Mouse (Mus musculus) lung, adult 18-20 months (tissue): ENCODE data around the gene Hsf2.
A peak's percentile ranks its signal among the peaks of the same experiment; 100 is the strongest.
"Not testable (repeated sequence)": the region's sequence is repeated elsewhere in the genome, so short reads cannot be mapped to it uniquely, and the experiment has no call there.

Experiments
- DNase-seq, 2 experiments: peaks; one replicate each; pipeline ENCODE4 v3.0.0; 2022; ENCODE audit warnings: mixed read lengths in 2 of 2

The Hsf2 gene

GRCm38 (mm10) chr10:57532218-57533101 is 46.3 kb downstream of the Hsf2 start, which contains the start of gene Serinc1:
Gene Serinc1, minus strand, starts transcription at chr10:57532530.
- peak; percentile 94 to 96 for DNase-seq

DNA sequence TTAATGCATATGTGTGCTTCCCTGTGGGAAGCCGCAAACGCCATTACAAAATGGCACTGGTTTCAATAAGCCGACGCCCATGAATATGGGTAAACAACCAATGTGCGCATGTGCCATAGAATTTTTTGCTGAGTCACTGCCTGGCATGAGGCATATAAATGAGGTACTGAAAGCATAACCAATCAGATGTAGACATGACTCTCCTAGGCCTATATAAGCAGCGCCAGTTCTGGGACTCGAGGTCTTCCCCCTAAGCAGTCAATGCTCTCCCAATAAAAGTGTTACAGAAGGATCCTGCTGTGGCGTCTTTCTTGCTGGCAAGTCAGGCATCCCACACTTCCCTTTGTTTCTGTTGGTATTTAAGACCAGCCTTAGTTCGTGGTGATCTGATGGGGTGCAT is 57.7 kb downstream of the Hsf2 start:
- not testable (repeated sequence) for DNase-seq

DNA sequence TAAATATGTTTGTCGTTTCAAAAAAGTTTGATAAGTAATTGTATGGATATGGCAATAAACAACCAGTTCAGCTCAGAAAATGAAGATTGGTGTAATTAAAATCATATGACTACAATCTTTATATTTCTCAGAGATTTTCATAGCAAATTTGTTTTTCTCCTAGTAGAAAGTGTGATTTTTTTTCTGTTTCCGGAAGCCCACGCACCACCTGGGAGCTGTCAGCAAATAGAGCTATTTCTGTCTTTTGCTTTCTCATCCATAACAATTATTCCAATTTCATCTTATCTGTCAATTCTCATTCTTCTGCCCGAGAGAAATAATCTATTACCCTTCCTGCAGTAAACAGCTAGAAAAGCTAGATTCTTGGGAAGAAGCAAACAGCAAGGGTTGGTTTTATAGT is 63.4 kb downstream of the Hsf2 start:
- no peak for DNase-seq

GRCm38 (mm10) chr10:57553719-57554118 is 67.5 kb downstream of the Hsf2 start:
- no peak for DNase-seq

DNA sequence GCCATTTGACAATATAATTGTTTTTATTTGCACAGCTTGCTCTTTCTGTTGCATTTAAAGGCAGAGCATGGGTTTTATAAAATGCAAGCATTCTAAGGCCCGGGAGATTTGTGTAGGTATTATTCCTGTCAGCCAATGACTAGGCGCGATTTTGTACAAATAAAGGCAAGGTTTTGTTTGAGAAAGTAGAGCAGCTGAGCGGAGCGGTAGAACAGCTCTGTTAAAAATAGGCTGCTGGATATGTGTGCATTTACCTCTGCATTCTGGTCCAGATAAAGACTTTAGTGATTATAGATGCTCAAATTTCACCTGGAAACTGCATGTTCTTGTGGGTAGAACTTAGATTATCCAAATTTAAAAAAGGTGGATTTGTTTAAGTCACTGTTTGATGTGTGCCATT is 71.4 kb downstream of the Hsf2 start:
- DNase-seq: no peak
